In the genomic region with DNA sequence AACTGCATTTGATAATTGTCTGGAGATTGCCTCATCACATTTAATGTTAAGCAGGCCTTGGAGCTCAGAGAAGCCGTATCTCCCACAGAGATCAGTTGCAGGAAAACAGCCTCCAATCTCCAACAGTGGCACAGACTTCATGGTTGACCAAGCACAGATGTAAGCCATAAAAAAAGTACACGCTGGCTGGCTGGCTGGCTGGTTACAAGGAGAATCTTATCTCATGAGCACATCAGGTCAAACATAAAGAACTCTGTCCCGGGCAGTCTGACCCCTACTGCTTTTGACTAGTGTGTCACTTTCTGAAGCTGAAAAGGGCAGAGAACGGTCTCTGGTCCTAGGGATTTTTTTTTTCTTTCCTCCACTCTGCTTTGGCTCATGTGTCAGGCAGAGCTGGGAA, we compare ENCODE assay signal across 26 mouse cellular contexts. TPM values are rescaled to one million over a fixed set of nuclear protein-coding genes. Genes with fewer than 3 reads are reported as not detected.
DNase-seq lines count a peak whose midpoint lies in the region; ATAC-seq and TF ChIP-seq lines count a peak whose summit lies in the region.
"Had no signal": no experiment of that assay in that cellular context is flagged by ENCODE, and none has a peak within 500 bp of the region (broad histone marks: within the 10 kb centered on the region; RNA-seq: fewer than 3 reads in every experiment).

No protein-coding gene starts in this region.

- no peak for TF ChIP-seq CTCF in kidney, adult 2 months (conservative IDR thresholded peaks at IDR 0.05; ENCODE audit: insufficient read depth, insufficient read length, low read depth, low read length)
- TF ChIP-seq CTCF in lung, postnatal 0 days (IDR thresholded peaks at IDR 0.05) = no peak

- no peak for ATAC-seq in lung, postnatal 0 days
- ATAC-seq: forebrain, embryonic 16.5 days; intestine, postnatal 0 days had no signal

- no peaks in the 10 kb centered on the region for H3K27me3 ChIP-seq in kidney, adult 2 months (replicated peaks; ENCODE audit: control insufficient read depth, insufficient read depth, low read length)
- H3K27me3 ChIP-seq in lung, postnatal 0 days (replicated peaks; ENCODE audit: insufficient read depth, low read length) = no peaks in the 10 kb centered on the region
- H3K27me3 ChIP-seq: CH12.LX; hindbrain, embryonic 12.5 days; liver, embryonic 13.5 days; neural tube, embryonic 12.5 days had no signal

- TF ChIP-seq POLR2A in kidney, adult 2 months (IDR thresholded peaks at IDR 0.05; ENCODE audit: low read depth, low read length) = no peak

- 26% methylated on average over 4 of the region's 4 CpGs for WGBS in kidney, adult 2 months
- WGBS in lung, postnatal 0 days = 47% methylated on average over 4 of the region's 4 CpGs

- H3K4me1 ChIP-seq in kidney, adult 2 months (ENCODE audit: control insufficient read depth, insufficient read depth, low read length) = no peaks in the 10 kb centered on the region
- H3K4me1 ChIP-seq in lung, postnatal 0 days (ENCODE audit: insufficient read depth, low read depth, low read length) = no peaks in the 10 kb centered on the region
- H3K4me1 ChIP-seq: embryonic facial prominence, embryonic 10.5 days; forebrain, embryonic 10.5 days; hindbrain, embryonic 12.5 days; liver, embryonic 13.5 days had no signal

- H3K9ac ChIP-seq in lung, postnatal 0 days (replicated peaks; ENCODE audit: low read depth) = no peak overlapping the region
- H3K9ac ChIP-seq: hindbrain, embryonic 12.5 days; liver, embryonic 13.5 days; lung, embryonic 14.5 days; neural tube, embryonic 12.5 days had no signal

- 0 out of 2 replicates have a peak overlapping the region, but pooled peaks have one; percentile 1 for H3K27ac ChIP-seq in kidney, adult 2 months (ENCODE audit: insufficient read depth, low read depth, low read length)
- H3K27ac ChIP-seq in lung, postnatal 0 days (ENCODE audit: low read length) = no peak overlapping the region
- H3K27ac ChIP-seq: embryonic facial prominence, embryonic 10.5 days; forebrain, embryonic 10.5 days; hindbrain, embryonic 12.5 days; liver, embryonic 13.5 days; neural tube, embryonic 12.5 days had no signal

- H3K36me3 ChIP-seq in kidney, adult 2 months (ENCODE audit: control insufficient read depth, insufficient read depth, low read length) = no peaks in the 10 kb centered on the region
- no peaks in the 10 kb centered on the region for H3K36me3 ChIP-seq in lung, postnatal 0 days (ENCODE audit: insufficient read depth, low read length)
- H3K36me3 ChIP-seq: embryonic facial prominence, embryonic 10.5 days; forebrain, embryonic 10.5 days; G1E; hindbrain, embryonic 12.5 days; liver, embryonic 13.5 days; neural tube, embryonic 12.5 days had no signal

- DNase-seq in urinary bladder, postnatal 14 days (ENCODE audit: low spot score) = peak; percentile 10
- no peak for DNase-seq in urinary bladder, postnatal 4 days (ENCODE audit: low spot score in 2 of 2)
- peak; percentile 44 for DNase-seq in kidney, adult 2 months
- peak; percentile 19 for DNase-seq in kidney, postnatal 10 days
- peak; percentile 21 for DNase-seq in yolk sac, embryonic 10.5 days (ENCODE audit: low spot score)
- no peak for DNase-seq in layer of hippocampus, postnatal 25 days (ENCODE audit: extremely low spot score in 1 of 2, low spot score in 1 of 2)
- no peak for DNase-seq in lung, postnatal 0 days (ENCODE audit: low spot score)
- no peak for DNase-seq in retina, postnatal 1 day
- DNase-seq: adrenal gland, postnatal 10 days; B cell, adult 2 months; cerebellum, adult 2 months; cerebellum, postnatal 25 days; gastrocnemius, postnatal 25 days; liver, embryonic 13.5 days; lung, embryonic 14.5 days; lung, postnatal 4 days; midbrain, embryonic 14.5 days; thymus, postnatal 14 days had no signal

- no peak for TF ChIP-seq EP300 in lung, postnatal 0 days (IDR thresholded peaks at IDR 0.05)

- H3K4me2 ChIP-seq in lung, postnatal 0 days (replicated peaks; ENCODE audit: low read depth, low read length) = no peak overlapping the region
- H3K4me2 ChIP-seq: hindbrain, embryonic 12.5 days; liver, embryonic 13.5 days; lung, embryonic 14.5 days; neural tube, embryonic 12.5 days had no signal

- H3K4me3 ChIP-seq in kidney, adult 2 months (ENCODE audit: insufficient read depth, low read depth, low read length) = no peak overlapping the region
- no peak overlapping the region for H3K4me3 ChIP-seq in lung, postnatal 0 days (ENCODE audit: low read depth, low read length)
- H3K4me3 ChIP-seq: embryonic facial prominence, embryonic 10.5 days; forebrain, embryonic 10.5 days; hindbrain, embryonic 12.5 days; liver, embryonic 13.5 days; neural tube, embryonic 12.5 days had no signal

- no peaks in the 10 kb centered on the region for H3K9me3 ChIP-seq in lung, postnatal 0 days (ENCODE audit: low read length)
- H3K9me3 ChIP-seq: embryonic facial prominence, embryonic 10.5 days; forebrain, embryonic 10.5 days; G1E; hindbrain, embryonic 12.5 days; liver, embryonic 13.5 days; neural tube, embryonic 12.5 days had no signal

RNA-seq across cellular contexts. Expression of a gene that starts 52.3 kb away (rescaled TPM):
- polyA plus RNA-seq in kidney, adult 2 months (2012; rRNA removed) = 5.1 and 6.4 TPM in 2 replicates
- total RNA-seq in layer of hippocampus, postnatal 25 days (2021) = 1 to 10 TPM; 2.4 to 2.8 TPM
- 0.24 and 0.26 TPM in 2 replicates for polyA plus RNA-seq in lung, postnatal 0 days (2015; fragmentation: Nextera tagmentation; extraction: Ambion mirVana)
- polyA plus RNA-seq: forebrain, embryonic 10.5 days; G1E had no signal

Comparison
In these comparisons a context has a peak if more than half of its experiments do, and no peak if none do; other contexts are left out.
1. DNase-seq: peak in urinary bladder, postnatal 14 days (single experiment), kidney, adult 2 months (single experiment), kidney, postnatal 10 days (single experiment) and yolk sac, embryonic 10.5 days (single experiment); none in urinary bladder, postnatal 4 days (0 of 2), layer of hippocampus, postnatal 25 days (0 of 2), lung, postnatal 0 days (single experiment) and retina, postnatal 1 day (single experiment).